Mouse (Mus musculus): ENCODE measurements around the gene Rasa3. TPM values are rescaled to one million over a fixed set of nuclear protein-coding genes. Genes with fewer than 3 reads are reported as not detected.
A peak's percentile ranks its signal among the peaks of the same experiment; 100 is the strongest.

The Rasa3 gene
- polyA plus RNA-seq, 1 experiment from 2014 or later, result 19.2 TPM

DNA sequence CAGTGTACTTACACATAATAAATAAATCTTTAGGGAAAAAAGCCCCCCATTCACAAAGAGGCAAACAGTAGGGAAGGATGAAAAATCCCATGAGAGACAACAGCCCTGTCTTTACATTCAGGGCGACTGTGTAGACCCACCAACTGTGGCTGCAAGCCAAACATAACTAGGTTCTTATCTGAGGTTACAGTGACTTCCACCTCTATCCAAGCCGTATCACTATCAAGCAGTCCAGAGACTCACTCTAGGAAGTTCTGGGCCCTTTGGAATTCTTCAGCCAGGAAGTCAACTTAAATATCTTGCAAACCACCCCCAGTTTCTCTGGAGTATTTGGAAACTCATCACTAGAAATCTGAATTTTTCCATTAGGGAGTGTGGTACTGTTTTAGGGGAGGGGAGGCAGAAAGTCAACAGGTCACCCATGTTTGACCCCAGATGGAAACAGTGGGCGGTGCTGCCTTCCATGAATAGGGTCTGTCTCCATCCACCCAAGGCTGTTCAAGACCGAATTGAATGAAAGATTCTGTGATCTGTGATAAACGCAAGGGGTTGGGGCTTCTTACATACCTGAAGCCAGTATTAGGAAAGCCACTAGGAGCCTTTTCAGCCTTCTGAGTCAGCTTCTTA, 22.0 kb upstream of the Rasa3 start:
- Histone ChIP-seq H3K36me3 (ENCODE audit: control insufficient read depth, insufficient read depth) (no peaks in the 10 kb centered on the region), H3K9me3 (replicated peaks; ENCODE audit: control insufficient read depth, low read length) (no peaks in the 10 kb centered on the region), H3K27me3 (ENCODE audit: control insufficient read depth, insufficient read depth, low read depth, low read length) (no peaks in the 10 kb centered on the region), H3K4me2 (ENCODE audit: low read depth, low read length) (no peak overlapping the region), H3K9ac (ENCODE audit: low read depth, low read length) (no peak overlapping the region), H3K4me3 (ENCODE audit: low read depth, low read length) (no peak overlapping the region), H3K27ac (ENCODE audit: low read length) (no peak overlapping the region), H3K4me1 (ENCODE audit: control insufficient read depth, low read depth, low read length) (no peaks in the 10 kb centered on the region)
- peak; percentile 70 for ATAC-seq (ENCODE audit: low read depth)
- WGBS (ENCODE audit: insufficient replicate concordance), result 30% methylated on average over 5 of the region's 5 CpGs

DNA sequence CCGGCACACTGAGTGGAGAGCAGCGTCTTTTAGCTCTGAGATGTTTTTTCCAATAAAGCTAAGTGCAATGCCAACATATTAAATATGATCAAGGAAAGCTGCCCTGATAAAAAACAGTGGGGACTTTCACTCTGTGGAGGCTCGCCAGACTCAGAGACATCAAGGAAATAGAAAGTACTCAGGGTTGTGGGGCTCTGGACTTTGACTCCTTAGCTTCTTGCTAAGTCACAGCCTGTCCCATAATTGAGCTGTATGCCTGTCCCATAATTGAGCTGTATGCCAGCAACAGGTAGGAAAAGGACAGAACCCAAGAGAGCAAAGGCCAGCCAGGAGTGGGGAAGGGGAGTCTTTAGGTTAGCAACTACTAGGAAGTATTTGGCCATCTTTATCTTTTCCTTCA, 20.9 kb upstream of the Rasa3 start:
- no peak overlapping the region for H3K9ac ChIP-seq (ENCODE audit: low read depth, low read length)
- H3K27ac ChIP-seq (ENCODE audit: low read length), result no peak overlapping the region
- no peaks in the 10 kb centered on the region for H3K36me3 ChIP-seq (ENCODE audit: control insufficient read depth, insufficient read depth)
- no peak overlapping the region for H3K4me3 ChIP-seq (ENCODE audit: low read depth, low read length)
- no peaks in the 10 kb centered on the region for H3K4me1 ChIP-seq (ENCODE audit: control insufficient read depth, low read depth, low read length)
- no peak overlapping the region for H3K4me2 ChIP-seq (ENCODE audit: low read depth, low read length)
- no peaks in the 10 kb centered on the region for H3K27me3 ChIP-seq (ENCODE audit: control insufficient read depth, insufficient read depth, low read depth, low read length)
- 48% methylated on average over 3 of the region's 3 CpGs for WGBS (ENCODE audit: insufficient replicate concordance)
- H3K9me3 ChIP-seq (replicated peaks; ENCODE audit: control insufficient read depth, low read length), result no peaks in the 10 kb centered on the region
- ATAC-seq (ENCODE audit: low read depth), result no peak

DNA sequence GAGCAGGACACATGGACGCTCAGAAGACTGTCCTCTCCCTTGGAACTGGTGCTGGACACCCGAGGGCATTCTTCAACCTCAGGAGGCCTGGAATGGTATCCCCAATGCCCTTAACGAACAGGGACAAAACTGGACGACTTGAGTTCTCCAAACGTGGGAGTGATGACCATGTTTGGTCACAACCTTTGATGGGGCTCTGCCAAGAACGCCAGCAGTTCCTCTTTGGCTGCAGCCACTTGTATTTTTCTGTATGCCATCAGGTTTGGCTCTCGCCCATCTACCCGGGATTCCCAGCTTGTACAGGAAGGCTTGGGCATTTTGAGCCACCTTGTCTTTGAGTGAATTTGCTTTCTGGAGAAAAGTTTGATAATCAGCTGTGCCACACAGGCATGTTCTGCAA, 20.3 kb upstream of the Rasa3 start:
- Histone ChIP-seq H3K4me3 (ENCODE audit: low read depth, low read length) (no peak overlapping the region), H3K9me3 (replicated peaks; ENCODE audit: control insufficient read depth, low read length) (no peaks in the 10 kb centered on the region), H3K27ac (ENCODE audit: low read length) (no peak overlapping the region), H3K9ac (ENCODE audit: low read depth, low read length) (no peak overlapping the region), H3K4me2 (ENCODE audit: low read depth, low read length) (no peak overlapping the region), H3K4me1 (ENCODE audit: control insufficient read depth, low read depth, low read length) (no peaks in the 10 kb centered on the region), H3K27me3 (ENCODE audit: control insufficient read depth, insufficient read depth, low read depth, low read length) (no peaks in the 10 kb centered on the region), H3K36me3 (ENCODE audit: control insufficient read depth, insufficient read depth) (no peaks in the 10 kb centered on the region)
- WGBS (ENCODE audit: insufficient replicate concordance), result 44% methylated on average over 8 of the region's 8 CpGs
- ATAC-seq (ENCODE audit: low read depth), result no peak

DNA sequence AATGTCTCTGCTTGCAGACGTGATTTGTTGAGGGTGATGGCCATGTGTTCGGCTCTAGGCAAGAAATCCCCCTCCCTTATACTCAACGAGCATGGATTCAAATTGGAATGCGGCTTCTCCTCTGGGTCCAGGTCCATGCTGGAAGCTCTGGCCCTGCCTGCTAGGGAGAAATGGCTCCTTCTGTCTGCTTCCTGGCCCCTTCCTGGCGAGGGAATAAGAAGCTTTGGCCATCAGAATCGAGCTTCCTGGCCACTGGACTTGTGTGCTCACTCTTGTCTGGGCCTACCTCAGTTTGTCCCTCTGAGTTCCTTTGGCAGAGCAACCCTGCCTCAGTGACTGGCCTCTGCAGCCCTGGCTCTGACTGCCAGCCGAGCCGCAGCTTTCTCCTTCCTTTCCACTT, 19.8 kb upstream of the Rasa3 start:
- Histone ChIP-seq H3K4me2 (ENCODE audit: low read depth, low read length) (no peak overlapping the region), H3K9ac (ENCODE audit: low read depth, low read length) (no peak overlapping the region), H3K27ac (ENCODE audit: low read length) (no peak overlapping the region), H3K27me3 (ENCODE audit: control insufficient read depth, insufficient read depth, low read depth, low read length) (no peaks in the 10 kb centered on the region), H3K9me3 (replicated peaks; ENCODE audit: control insufficient read depth, low read length) (no peaks in the 10 kb centered on the region), H3K36me3 (ENCODE audit: control insufficient read depth, insufficient read depth) (no peaks in the 10 kb centered on the region), H3K4me1 (ENCODE audit: control insufficient read depth, low read depth, low read length) (no peaks in the 10 kb centered on the region), H3K4me3 (ENCODE audit: low read depth, low read length) (no peak overlapping the region)
- no peak for ATAC-seq (ENCODE audit: low read depth)
- WGBS (ENCODE audit: insufficient replicate concordance), result 59% methylated on average over 8 of the region's 8 CpGs

DNA sequence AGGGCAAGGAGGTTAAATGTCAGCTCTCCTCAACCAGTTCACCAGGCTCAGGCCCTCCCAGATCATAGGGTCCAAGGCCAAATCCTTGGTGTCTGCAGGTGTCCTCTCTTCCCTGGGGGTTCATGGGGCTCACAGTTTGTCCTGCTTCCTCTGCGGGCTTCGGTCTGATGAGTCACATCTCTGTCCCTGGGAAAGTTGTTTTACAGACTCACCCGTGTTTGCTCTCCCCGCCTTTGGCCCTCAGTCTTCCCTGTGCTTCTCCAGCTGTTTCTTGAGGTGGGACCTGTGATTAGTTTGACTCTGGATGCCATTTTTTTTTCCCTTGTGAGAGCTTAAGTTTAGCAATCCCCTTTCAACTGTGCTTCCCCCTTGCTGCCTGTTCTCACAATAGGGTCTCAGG, 18.8 kb upstream of the Rasa3 start:
- Histone ChIP-seq H3K9me3 (replicated peaks; ENCODE audit: control insufficient read depth, low read length) (no peaks in the 10 kb centered on the region), H3K9ac (ENCODE audit: low read depth, low read length) (no peak overlapping the region), H3K27me3 (ENCODE audit: control insufficient read depth, insufficient read depth, low read depth, low read length) (no peaks in the 10 kb centered on the region), H3K36me3 (ENCODE audit: control insufficient read depth, insufficient read depth) (no peaks in the 10 kb centered on the region), H3K4me2 (ENCODE audit: low read depth, low read length) (no peak overlapping the region), H3K4me1 (ENCODE audit: control insufficient read depth, low read depth, low read length) (no peaks in the 10 kb centered on the region), H3K27ac (ENCODE audit: low read length) (no peak overlapping the region), H3K4me3 (ENCODE audit: low read depth, low read length) (no peak overlapping the region)
- WGBS (ENCODE audit: insufficient replicate concordance), result 59% methylated on average over 4 of the region's 4 CpGs
- no peak for ATAC-seq (ENCODE audit: low read depth)

DNA sequence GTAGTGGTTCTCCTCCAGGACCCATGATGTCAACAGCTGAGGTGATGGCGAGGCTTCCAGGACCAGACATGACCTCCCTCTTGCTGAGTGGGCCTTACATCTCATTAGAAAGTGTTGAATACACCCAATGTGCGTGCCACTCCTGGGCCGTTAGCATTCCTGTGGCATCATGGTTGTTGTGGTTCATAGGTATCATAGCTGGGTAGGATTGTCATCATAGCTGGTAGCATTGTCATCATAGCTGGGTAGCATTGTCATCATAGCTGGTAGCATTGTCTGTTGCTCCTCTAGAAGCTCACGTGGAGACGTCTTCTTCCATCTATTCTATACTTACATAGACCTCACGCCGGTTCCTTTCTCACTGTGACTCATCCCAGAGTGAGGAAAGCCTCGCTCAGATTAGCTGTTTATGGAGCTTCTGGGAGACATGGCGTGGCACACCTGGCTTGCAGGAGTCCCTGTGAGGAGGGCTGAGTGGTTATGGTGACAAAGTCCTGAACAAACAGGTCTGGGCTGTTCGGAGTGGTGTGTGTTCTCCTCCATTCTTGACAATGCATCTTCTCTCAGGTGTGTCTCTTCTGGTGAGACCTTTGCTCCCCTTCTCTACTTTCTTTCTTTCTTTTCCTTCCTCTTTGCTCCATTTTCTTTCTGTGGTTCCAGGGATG, 17.9 kb upstream of the Rasa3 start:
- H3K36me3 ChIP-seq (ENCODE audit: control insufficient read depth, insufficient read depth), result no peaks in the 10 kb centered on the region
- H3K4me3 ChIP-seq (ENCODE audit: low read depth, low read length), result no peak overlapping the region
- no peaks in the 10 kb centered on the region for H3K4me1 ChIP-seq (ENCODE audit: control insufficient read depth, low read depth, low read length)
- H3K9ac ChIP-seq (ENCODE audit: low read depth, low read length), result no peak overlapping the region
- H3K27ac ChIP-seq (ENCODE audit: low read length), result no peak overlapping the region
- H3K4me2 ChIP-seq (ENCODE audit: low read depth, low read length), result no peak overlapping the region
- no peak for ATAC-seq (ENCODE audit: low read depth)
- H3K9me3 ChIP-seq (replicated peaks; ENCODE audit: control insufficient read depth, low read length), result no peaks in the 10 kb centered on the region
- no peaks in the 10 kb centered on the region for H3K27me3 ChIP-seq (ENCODE audit: control insufficient read depth, insufficient read depth, low read depth, low read length)
- 67% methylated on average over 10 of the region's 10 CpGs for WGBS (ENCODE audit: insufficient replicate concordance)

DNA sequence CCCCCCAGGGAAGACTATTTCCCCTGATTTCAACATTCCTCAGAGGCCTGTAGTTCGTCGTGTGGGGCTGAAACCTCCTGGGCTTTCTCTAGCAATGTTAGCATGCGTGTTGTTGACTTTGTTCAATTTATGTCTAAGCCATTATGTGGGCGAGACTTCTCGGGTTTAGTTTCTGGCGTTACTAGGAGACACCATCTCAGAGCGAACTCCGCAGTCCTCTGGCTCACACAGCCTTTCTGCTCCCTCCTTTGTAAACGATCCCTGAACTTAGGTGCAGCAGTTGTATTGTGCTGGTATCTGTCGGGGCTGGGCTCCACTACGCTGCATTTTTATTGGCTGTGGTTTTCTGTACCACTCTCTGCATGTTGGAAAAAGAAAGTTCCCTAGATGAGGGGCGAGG, 17.3 kb upstream of the Rasa3 start:
- Histone ChIP-seq H3K9me3 (replicated peaks; ENCODE audit: control insufficient read depth, low read length) (no peaks in the 10 kb centered on the region), H3K27ac (ENCODE audit: low read length) (no peak overlapping the region), H3K4me1 (ENCODE audit: control insufficient read depth, low read depth, low read length) (no peaks in the 10 kb centered on the region), H3K36me3 (ENCODE audit: control insufficient read depth, insufficient read depth) (no peaks in the 10 kb centered on the region), H3K9ac (ENCODE audit: low read depth, low read length) (no peak overlapping the region), H3K4me2 (ENCODE audit: low read depth, low read length) (no peak overlapping the region), H3K27me3 (ENCODE audit: control insufficient read depth, insufficient read depth, low read depth, low read length) (no peaks in the 10 kb centered on the region), H3K4me3 (ENCODE audit: low read depth, low read length) (no peak overlapping the region)
- WGBS (ENCODE audit: insufficient replicate concordance), result 62% methylated on average over 12 of the region's 12 CpGs
- no peak for ATAC-seq (ENCODE audit: low read depth)

DNA sequence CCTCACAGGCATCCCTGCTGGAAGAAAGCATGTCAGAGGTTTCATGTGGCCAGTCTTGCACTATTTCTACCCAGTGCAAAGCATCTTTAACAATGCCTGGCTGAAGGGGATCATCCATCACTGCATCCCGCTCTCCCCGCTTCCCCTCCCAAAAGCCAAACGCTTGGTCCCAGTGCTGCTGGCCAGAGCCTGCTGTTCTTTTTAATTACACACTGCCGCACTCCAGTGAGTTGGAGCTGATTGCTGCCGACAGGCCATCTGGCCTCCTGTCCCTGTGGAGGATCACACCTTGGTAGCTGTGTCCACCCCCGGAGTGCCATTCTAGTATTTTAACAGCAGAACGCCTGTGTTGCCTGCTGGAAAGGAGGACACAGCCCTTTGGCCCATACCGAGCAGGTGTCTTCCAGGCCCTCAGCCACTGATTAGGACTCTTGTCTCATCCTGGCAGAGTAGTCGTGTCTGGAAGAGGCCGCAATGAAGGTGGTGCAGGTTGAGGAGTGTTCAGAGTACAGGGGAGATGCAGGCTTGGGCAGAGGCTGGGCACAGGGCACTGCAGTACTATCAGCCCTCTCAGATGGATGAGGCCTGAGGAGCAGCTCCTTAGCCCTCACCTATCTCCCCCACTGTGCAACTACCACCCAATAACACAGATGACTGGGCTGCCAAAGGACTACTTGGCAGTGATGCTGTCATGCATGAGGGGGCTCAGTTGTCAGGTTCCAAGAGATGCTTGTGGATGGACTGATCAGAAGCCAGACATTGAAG, 15.1 kb upstream of the Rasa3 start:
- Histone ChIP-seq H3K4me1 (ENCODE audit: control insufficient read depth, low read depth, low read length) (no peaks in the 10 kb centered on the region), H3K27ac (ENCODE audit: low read length) (no peak overlapping the region), H3K36me3 (ENCODE audit: control insufficient read depth, insufficient read depth) (no peaks in the 10 kb centered on the region), H3K4me2 (ENCODE audit: low read depth, low read length) (no peak overlapping the region), H3K4me3 (ENCODE audit: low read depth, low read length) (no peak overlapping the region), H3K9me3 (replicated peaks; ENCODE audit: control insufficient read depth, low read length) (no peaks in the 10 kb centered on the region), H3K9ac (ENCODE audit: low read depth, low read length) (no peak overlapping the region), H3K27me3 (ENCODE audit: control insufficient read depth, insufficient read depth, low read depth, low read length) (no peaks in the 10 kb centered on the region)
- 75% methylated on average over 10 of the region's 10 CpGs for WGBS (ENCODE audit: insufficient replicate concordance)
- ATAC-seq (ENCODE audit: low read depth), result no peak

DNA sequence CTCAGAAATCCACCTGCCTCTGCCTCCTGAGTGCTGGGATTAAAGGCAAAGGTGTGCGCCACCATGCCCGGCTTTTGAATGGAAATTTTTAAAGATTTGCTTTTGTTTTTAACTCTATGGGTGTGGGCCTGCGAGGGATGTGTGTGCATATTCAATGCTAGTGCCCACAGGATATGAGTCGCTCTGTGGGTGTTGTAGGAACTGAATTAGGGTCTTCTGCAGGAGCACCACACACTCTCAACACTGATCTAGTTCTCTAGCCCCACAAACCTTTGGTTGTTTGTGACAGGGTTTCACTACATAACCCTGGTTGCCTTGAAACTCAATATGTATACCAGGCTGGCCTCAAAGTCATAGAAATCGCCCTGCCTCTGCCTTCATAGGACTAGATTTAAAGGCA, 11.9 kb upstream of the Rasa3 start:
- Histone ChIP-seq H3K27ac (ENCODE audit: low read length) (no peak overlapping the region), H3K4me3 (ENCODE audit: low read depth, low read length) (no peak overlapping the region), H3K36me3 (ENCODE audit: control insufficient read depth, insufficient read depth) (no peaks in the 10 kb centered on the region), H3K9me3 (replicated peaks; ENCODE audit: control insufficient read depth, low read length) (no peaks in the 10 kb centered on the region), H3K9ac (ENCODE audit: low read depth, low read length) (no peak overlapping the region), H3K4me1 (ENCODE audit: control insufficient read depth, low read depth, low read length) (no peaks in the 10 kb centered on the region), H3K4me2 (ENCODE audit: low read depth, low read length) (no peak overlapping the region), H3K27me3 (ENCODE audit: control insufficient read depth, insufficient read depth, low read depth, low read length) (no peaks in the 10 kb centered on the region)
- no peak for ATAC-seq (ENCODE audit: low read depth)
- 67% methylated on average over 5 of the region's 5 CpGs for WGBS (ENCODE audit: insufficient replicate concordance)
